Mouse (Mus musculus) inflammation-experienced regulatory T-cells (primary cell): Measurements from ENCODE around the gene Gm29666. TPM values are rescaled to one million over a fixed set of nuclear protein-coding genes. Genes with fewer than 3 reads are reported as not detected.

Source experiments
- polyA plus RNA-seq, 2 experiments: library from polyadenylated mRNA; unstranded; fragments of 100-300 nt; shearing (Covaris generic); gene quantifications; one replicate each; pipeline ENCODE4 v1.2.1; 2017

Gm29666 gene
- polyA plus RNA-seq, result under 1 TPM; 0.33 to 0.54 TPM

GRCm38 (mm10) chr15:84919938-84920337 lies at the start of gene Gm29666:
Gm29666 (minus strand) TSS chr15:84920038.

GRCm38 (mm10) chr15:84922884-84923507 lies 3.2 kb upstream of the Gm29666 start, which contains the start of gene Nup50:
Nup50 (plus strand) TSS chr15:84923411.

Other genes starting within 250 kb of the Gm29666 start
- gene Arhgap8, start 200.0 kb downstream of the Gm29666 start, polyA plus RNA-seq, result under 1 TPM in 1 of 2 experiments, not detected in 1; 0.34 TPM
- 1 to 10 TPM; 1.5 to 2.1 TPM for gene Phf21b, start 64.0 kb downstream of the Gm29666 start, polyA plus RNA-seq
- gene Nup50, start 3.4 kb upstream of the Gm29666 start, polyA plus RNA-seq, result 10 to 100 TPM; 41.7 to 55.2 TPM
- gene 5031439G07Rik, start 68.5 kb upstream of the Gm29666 start, polyA plus RNA-seq, result 10 to 100 TPM; 12.3 to 14.7 TPM
- not detected for gene Upk3a, start 97.1 kb upstream of the Gm29666 start, polyA plus RNA-seq
- 10 to 100 TPM; 37.8 to 49.3 TPM for gene Fam118a, start 108.9 kb upstream of the Gm29666 start, polyA plus RNA-seq
- under 1 TPM in 1 of 2 experiments, not detected in 1; 0.38 TPM for gene Smc1b, start 211.9 kb upstream of the Gm29666 start, polyA plus RNA-seq
- not detected for gene Ribc2, start 212.0 kb upstream of the Gm29666 start, polyA plus RNA-seq